Mouse (Mus musculus): ENCODE data around the gene Acvr2a. TPM values are rescaled to one million over a fixed set of nuclear protein-coding genes. Genes with fewer than 3 reads are reported as not detected.
"Not testable (repeated sequence)": the region's sequence is repeated elsewhere in the genome, so short reads cannot be mapped to it uniquely, and the experiment has no call there.

The Acvr2a gene
- 17.3 and 19.9 TPM in 2 replicates for total RNA-seq (2021)
- long read RNA-seq, experiment 1, full-length matches to known transcripts: 4 of 5 reads
- long read RNA-seq, experiment 1, partial matches to known transcripts: 0 of 5 reads
- long read RNA-seq, experiment 1, other reads (novel, unspliced or antisense): 1 of 5 reads
- long read RNA-seq, experiment 2, full-length matches to known transcripts: 2 of 3 reads
- long read RNA-seq, experiment 2, partial matches to known transcripts: 0 of 3 reads
- long read RNA-seq, experiment 2, other reads (novel, unspliced or antisense): 1 of 3 reads

DNA sequence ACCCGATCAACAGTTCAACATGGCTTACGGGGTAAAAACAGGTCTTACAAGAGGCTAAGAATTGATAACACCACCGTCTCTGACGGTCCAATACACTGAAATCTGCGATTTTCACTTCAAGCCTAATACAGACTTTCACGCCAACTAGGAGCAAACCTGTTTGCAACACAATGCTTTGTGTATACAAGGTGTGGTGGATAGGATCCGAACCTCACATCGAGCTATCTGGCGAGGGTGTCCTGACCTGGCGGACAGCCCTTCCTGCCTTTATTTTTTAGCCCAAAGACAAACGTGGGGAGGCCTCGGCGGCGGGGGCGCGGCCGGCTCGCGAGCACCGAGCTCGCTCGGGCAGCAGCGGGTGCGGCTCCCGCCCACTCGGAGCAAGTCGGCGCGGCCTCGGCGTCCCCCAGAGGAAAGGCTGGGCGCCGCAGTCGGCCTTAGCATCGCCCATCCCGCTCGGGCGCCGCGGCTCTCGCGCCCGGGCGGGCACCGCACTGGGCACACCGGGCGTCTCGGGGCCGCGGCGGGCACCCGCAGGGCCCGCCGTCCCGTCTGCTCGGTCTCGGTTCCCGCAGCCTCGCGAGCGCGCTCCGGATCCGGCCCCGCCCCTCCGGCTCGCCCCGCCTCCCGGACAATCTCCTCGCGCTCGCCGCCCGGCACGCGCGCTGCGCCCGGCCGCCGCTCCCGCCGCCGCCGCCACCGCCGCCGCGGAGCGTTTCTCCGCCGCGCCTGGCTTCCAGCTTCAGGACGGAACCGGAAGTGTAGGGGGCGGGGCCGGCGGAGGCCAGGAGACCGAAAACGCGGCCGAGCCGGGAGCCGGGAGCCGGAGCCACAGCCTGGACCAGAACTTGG lies at the start of gene Acvr2a:
Gene Acvr2a (plus strand): TSS at position 739 of the 852 bp plus-strand sequence.
- DNase-seq: peak; percentile 96

DNA sequence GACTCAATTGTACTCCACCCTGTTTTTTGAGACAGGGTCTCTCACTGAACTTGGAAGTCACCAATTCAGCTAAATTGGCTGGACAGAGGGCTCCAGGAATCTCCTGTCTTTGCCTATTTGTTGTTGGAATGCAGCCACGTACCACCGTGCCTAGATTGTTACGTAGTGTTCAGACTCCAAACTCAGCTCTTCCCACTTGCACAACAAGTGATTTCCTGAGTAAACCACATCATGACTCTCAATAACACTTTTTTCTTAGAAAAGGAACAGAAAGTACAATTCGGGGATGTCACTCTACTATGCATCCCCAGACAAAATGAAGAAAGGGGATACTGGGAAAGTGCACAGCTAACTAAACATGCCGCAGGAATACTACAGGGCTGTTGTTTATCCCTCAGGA lies 47.4 kb upstream of the Acvr2a start:
- DNase-seq: no peak

DNA sequence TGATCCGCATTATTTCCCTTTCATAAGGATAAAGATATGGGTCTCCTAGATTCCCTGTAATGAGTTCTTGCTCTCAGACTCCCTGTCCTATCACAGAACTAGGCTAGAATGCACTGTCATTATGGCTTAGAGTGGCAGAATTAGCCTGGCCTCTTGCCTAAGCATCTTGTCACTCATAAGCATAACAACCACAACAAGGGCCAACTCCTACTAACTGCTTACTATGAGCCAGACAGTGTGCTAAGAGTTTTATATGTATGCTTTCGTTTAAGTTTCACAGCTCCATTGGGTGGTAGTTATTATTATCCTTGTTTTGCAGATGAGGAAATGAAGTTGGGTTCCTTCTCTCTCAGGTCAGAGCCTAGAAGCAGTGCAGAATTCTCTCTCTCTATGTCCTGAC lies 46.1 kb upstream of the Acvr2a start:
- no peak for DNase-seq

DNA sequence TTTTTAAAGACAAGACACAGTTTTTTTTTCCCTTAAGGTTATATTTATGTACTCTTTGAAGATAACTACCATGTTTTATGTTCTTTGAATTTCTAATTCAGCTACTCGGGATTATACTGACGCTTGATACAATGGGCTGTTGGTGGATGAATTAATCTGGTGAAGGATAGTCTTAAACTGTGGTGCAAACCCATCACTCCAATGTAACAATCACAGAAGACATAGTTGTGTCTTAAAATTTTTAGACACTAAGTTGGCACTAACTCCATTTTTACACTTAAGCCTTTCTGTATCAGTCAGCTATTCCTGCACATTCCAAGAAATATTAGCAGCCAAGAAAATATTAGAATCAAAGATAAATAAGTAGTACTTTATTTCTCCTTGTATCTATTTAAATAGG lies 45.7 kb upstream of the Acvr2a start:
- DNase-seq: no peak

DNA sequence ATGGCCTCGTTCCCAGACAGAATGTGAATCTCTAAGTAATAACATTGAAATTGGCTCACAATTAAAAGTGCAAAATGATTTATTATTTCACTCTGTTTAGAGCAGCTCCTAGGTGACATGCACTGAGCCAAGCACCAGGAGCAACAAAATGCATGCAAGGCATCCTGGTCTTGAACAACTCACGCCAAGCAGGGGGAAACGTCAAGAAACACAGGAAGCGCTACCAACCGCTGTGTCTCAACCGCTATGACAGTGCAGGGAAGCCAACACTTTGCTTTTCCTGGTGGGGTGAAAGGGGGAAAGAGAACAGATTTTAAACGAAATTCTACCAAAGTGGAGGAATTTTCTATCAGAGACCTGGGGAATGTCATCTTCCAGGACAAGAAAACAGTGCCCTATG lies 43.8 kb upstream of the Acvr2a start:
- DNase-seq: no peak

DNA sequence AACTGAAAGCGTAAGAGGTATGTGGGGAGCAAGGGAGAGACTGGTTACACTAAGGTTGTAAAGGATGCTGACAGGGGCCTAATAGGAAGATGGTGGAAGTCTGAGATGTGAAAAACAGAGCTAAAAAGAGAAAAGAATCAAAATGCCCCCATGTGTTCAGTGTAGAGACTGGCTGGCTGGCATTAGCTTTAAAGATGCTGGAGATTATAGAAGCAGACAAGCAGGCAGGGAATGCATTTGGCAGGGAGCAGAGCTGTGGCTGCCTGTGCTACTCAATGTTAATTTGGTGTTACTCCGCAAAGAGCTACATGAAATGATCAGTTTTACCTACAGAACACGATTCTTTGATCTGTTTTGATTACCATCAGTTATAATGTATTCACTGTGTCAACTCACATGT lies 43.3 kb upstream of the Acvr2a start:
- no peak for DNase-seq

DNA sequence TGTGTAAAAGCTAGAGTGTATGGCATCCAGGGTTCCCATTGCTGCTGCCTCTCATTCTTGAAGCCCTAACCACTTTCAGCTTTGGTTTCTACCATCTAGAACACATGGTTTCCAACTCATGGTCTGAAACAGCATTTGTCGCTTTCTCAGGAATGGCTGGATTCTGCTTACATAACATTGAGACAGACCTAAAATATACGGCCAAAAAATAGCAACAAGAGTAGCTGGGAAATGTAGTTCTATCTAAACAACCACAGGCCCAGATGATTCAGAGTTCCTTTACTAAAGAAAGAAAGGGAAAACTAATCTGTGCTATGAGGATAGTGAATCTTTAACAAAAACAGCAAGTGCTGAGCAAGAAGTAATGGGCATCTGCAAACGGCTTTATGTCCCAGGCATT lies 38.6 kb upstream of the Acvr2a start:
- no peak for DNase-seq

DNA sequence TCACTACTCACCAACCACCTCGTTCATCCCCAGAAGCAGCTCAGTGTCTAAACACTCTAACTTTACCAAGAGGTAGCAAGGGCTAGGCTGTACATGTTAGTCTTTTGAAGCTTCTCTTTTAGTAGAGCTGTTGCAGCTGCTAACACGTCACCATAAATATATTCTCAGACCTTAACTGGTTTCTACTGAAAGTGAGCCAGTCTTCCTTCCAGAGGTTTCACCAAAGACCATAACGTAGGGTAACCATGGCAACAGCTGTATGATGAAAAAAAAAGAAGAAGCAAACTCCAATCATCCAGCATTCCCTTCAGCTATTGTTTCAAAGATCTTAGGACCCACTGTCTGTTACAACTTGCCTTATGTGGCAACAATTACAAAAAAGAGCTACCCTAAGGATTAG lies 25.0 kb upstream of the Acvr2a start:
- DNase-seq: no peak

DNA sequence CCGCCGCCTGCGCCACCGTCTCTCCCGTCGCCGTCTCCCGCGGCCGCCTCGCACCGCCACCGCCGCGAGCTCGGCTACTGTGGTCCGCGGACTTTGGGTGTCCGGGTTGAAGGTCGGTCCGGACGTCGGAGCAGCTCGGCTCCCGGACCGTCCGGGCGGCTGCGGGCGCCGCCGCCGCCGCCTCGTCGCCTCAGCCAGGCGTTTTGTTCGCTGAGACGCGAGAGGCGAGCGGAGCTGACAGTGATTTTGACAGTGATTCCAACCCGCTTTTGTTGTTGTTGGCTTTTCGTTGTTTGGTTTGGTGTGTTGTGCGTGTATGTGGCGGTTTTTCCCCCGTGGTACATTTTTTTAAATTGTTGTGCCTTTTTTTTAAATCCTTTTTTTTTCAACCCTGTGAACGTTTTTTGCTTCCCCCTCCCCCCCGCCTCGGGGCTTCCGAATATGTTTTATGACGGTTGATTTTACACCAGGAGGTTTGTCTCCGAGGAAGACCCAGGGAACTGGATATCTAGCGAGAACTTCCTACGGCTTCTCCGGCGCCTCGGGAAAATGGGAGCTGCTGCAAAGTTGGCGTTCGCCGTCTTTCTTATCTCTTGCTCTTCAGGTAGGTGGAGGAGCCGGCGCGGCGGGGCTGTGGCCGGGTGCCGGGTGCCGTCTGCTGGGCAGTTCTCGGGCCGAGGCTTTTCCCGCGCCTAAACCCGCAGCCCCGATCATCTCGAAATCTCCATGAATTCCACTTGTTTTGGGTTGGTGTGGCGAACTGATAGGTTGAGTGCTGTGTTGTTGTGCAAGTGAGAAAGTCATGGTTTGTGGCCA lies 522 bp downstream of the Acvr2a start:
- DNase-seq: peak; percentile 63

DNA sequence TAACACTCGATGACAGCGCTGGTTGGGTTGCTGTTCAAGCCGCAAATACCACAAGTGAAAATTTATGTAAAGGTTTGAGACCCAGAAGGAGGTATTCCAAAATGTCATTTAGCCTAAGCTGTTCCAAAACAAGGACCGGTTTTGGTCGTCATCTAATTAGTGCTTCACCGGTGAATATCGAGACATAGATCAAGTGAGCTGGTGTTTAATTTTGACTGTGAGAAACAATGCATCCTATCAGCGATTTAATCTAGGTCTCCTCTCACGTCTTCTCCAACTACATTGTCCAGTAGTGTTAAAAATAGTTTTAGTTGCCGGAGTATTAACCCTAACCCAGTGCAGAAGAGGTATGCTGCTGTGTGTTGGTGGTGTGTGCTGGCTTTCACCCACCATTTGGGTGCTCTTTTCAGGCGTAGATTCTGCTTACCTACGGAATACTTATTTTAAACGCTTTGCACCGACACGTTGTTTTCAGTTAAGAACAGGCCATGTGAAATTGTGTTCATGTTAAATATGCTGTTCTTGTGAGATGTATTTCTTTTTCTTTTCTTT lies 1.2 kb downstream of the Acvr2a start:
- no peak for DNase-seq

DNA sequence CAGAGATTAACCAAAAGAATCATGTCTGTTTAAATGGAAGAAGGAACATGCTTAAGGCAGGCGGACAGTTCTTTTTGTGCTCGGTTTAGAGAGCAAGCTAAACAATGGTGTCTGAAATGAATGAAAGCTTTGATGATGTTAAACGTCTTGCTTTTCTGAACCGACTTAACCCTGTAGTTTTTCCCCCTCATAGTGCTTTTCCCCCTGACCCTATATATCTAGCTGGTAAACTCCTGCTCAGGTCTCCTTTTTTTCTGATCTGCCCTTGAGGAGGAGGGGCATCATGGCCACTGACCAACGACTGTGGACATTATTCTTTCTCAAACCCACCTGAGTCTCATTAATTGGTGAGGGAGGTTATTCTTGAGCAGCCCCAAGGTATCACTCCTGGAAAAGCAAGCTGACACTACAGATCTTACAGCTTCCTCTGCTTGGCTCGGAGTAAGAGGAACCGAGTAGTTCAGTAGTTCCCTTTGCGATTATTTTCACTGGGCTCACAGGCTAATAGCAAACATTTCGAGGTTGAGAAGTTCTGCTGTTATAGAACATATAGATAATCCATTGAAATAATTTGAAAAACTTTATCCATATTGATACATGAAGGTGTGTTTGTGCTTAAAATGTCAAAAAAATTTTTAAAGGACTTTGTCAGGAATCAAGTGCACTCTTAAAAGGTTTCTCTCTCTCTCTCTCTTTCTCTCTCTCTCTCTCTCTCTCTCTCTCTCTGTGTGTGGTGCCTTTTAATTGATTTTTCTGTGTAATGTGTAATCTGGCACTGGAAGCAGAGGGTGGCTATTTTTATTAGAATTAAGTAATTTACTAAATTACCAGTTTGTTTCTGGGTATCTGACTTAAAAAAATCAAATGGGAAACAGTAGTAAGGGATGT lies 2.5 kb downstream of the Acvr2a start:
- no peak for DNase-seq

DNA sequence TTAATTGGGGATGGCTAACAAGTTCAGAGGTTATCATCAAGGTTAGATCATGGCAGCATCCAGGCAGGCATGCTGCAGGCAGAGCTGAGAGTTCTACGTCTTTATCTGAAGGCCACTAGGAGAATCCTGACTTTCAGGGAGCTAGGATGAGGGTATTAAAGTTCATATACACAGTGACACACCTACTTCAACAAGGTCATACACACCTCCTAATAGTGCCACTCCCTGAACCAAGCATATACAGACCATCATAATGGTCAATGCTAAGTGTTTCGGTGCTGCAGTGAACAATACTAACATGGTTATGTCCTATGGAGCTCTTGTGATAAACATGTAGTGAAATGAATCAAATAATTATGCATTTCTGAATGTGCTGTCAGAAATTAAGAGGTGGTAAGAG lies 12.0 kb downstream of the Acvr2a start:
- no peak for DNase-seq

DNA sequence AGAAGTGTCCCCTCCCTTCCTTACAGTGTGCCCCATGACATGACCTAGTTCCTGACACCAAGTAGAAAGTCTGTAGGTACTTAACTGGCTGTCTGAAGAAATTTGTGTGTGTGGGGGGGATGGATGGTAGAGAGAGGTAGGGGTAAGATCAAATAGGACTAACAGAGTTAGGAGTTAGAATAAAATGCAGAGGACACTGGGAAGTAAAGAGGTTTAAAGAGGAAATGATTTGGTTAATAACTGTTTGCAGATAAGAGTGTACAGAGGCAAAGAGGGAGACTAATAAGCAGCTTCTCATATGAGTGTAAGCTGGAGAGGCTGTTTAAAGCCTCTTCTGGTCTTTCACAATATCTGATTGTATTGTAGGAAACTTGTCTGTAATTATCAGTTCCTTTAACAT lies 12.5 kb downstream of the Acvr2a start:
- no peak for DNase-seq

DNA sequence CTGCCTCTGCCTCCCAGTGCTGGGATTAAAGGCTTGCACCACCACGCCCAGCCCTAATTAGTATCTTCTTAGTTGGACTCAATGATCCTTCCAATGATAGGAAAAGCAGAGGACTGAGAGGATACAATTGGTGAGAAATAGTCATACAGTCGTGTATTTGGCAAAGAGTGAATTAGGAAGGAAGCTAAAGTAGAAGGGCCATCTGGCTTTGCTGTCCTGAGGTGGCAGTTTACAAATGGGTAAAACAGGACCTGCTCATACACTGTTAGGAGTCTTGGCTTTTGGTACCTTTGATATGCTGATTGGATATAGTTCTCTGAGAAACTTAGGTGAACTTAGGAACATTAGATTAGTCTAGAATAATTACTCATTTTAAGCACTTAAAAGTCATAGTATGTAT lies 16.6 kb downstream of the Acvr2a start:
- no peak for DNase-seq

DNA sequence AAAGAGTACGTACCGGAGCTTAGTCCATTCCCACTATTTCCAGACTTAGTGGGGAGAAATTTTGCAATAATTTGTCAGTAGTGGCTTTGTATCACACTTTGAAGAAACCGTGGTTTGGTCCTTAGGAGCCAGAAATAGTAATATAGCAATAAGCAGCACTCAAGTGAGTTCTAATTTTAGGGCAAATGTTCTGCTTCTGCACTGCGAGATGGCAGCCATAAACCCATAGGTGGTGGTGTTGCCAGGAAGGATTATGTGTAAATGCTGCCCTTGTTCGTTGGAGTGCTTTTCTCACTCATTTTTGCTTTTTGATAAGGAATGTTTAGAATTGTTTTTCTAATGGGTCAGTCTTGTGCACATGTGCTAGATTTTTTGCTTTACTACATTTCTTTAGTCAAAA lies 18.4 kb downstream of the Acvr2a start:
- DNase-seq: no peak

DNA sequence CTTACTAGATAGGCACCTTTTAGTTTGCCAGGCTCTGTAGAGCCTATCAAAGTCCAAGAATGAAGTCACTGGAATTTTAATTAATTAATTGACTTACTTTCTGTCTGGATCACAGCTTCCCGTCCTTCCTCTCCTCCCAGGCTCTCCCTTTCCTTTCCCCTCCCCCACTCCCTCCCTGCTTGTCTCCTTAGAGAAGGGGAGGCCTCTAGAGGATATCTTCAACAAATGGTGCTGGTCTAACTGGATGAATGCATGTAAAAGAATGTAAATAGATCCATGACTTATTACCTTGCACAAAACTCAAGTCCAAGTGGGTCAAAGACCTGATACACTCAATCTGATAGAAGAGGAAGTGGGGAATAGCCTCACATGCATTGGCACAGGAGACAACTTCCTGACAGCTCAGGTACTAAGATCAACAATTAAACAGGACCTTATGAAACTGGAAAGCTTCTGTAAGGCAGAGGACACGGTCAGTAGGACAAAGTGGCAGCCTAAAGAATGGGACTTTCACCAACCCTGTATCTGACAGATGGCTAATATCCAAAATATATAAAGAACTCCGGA lies 20.1 kb downstream of the Acvr2a start:
- DNase-seq: no peak

DNA sequence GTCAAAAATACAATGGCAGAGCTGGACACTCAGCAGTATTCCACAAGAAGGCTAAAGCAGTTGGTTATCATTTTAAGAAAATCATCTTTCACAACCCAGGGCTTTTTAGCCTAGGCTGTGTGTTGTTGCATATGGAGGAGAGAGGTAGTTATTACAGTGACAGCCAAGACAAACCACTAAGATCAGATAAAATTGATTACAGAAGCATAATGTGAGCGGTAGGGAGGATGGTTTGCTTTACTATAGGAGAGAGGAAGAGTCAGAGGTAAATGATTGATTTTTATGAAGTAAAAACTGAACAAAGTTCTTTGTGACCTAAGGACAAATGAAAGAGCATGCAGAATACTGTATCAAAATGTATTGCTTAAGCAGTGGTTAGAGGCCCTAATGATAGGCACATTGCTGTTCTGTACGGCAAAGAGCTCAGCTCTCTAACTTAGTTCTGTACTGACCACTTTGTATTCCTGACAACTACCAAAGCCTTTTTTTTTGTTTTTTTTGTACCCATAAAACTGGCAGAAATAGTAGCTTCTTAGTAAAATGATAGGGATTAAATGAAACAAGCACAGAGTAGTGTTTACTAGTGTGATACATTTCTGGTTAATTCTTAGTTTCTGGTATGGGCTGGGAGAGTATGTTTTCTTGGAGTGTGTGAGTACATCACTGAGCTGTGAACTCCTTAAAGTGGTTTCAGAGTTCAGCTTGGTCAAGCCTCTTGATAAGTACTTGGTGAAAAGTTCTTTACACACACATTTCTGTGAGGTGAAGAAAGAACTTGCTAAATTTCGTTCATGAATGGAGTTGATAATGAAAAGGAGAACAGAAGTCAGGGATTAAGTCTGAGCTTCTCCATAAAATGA lies 27.9 kb downstream of the Acvr2a start:
- no peak for DNase-seq

DNA sequence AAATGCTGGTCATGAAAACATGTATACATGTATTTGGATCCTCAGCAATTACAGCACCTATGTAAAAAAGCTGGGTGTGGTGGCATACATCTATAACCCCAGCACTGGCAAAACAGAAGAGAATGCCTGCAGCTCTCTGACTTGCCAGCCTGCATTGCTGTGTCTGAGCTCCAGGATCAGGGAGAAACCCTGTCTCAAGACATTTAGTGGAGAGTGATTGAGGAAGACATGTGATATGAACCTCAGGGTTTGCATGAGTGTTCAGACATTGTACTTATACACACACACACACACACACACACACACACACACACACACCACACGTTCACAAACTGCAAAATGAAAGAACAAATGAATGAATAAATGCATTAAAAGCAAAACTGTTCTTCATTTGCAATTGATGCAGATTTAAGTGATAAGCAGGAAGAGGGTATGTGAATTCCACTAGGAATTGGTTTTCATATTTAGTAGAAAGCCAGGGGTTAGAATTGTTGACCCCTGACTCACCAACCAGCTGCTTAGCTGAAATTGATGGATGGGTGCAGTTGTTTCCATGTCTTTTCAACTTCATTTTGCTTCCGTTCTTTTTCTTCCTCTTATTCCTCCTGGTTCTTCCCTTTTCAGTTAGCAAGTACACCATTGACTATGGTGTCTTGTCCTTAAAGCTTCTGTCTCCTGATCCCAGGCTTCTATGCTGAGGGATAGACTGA lies 32.9 kb downstream of the Acvr2a start:
- DNase-seq: no peak

DNA sequence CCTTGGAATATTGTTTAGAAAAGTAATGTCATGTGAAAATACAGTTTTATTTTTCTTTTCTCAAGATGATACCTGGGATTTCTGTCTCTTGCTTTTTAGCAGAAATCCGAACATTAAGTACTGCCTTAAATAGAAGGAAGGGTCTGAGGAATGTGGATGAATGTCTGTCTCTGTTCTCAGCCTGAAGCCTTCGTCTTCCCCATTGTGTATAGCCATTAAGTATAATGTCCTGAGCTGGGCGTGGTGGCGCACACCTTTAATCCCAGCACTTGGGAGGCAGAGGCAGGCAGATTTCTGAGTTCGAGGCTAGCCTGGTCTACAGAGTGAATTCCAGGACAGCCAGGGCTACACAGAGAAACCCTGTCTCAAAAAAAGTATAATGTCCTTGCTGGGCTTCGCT lies 51.7 kb downstream of the Acvr2a start:
- not testable (repeated sequence) for DNase-seq

Measured in adrenal gland, postnatal 14 days (tissue).